Mouse (Mus musculus) kidney, postnatal 4 days (tissue): ENCODE results near the gene H2-Aa.
"Not testable (repeated sequence)": the region's sequence is repeated elsewhere in the genome, so short reads cannot be mapped to it uniquely, and the experiment has no call there.

ENCODE experiments used
- DNase-seq, 2 experiments: peaks; one replicate each; pipeline ENCODE4 v3.0.0; 2021; ENCODE audit warnings: mixed read lengths in 2 of 2

H2-Aa gene

GRCm38 (mm10) chr17:34287648-34288047, at the start of gene H2-Aa:
TSS of gene H2-Aa (minus strand) at chr17:34287823.
- peak; percentile 79 to 83 for DNase-seq

GRCm38 (mm10) chr17:34331200-34331599, 43.6 kb upstream of the H2-Aa start:
- DNase-seq = no peak

- no peak for DNase-seq
These were observed 42.2 kb upstream of the H2-Aa start for GRCm38 (mm10) chr17:34329807-34330206.

- no peak for DNase-seq
These were observed 38.8 kb upstream of the H2-Aa start for GRCm38 (mm10) chr17:34326373-34326772.

- peak; percentile 35 to 45 for DNase-seq
These were observed 37.8 kb upstream of the H2-Aa start, which contains the start of gene H2-Eb2 for GRCm38 (mm10) chr17:34325436-34325835. TSS of gene H2-Eb2 (plus strand) at chr17:34325665.

GRCm38 (mm10) chr17:34317275-34317674, 29.7 kb upstream of the H2-Aa start:
- DNase-seq = no peak

GRCm38 (mm10) chr17:34316697-34317096, 29.1 kb upstream of the H2-Aa start:
- no peak for DNase-seq

GRCm38 (mm10) chr17:34315512-34315911, 27.9 kb upstream of the H2-Aa start:
- DNase-seq = no peak

GRCm38 (mm10) chr17:34314286-34314685, 26.7 kb upstream of the H2-Aa start:
- DNase-seq = peak; percentile 39 to 45

- peak; percentile 91 for DNase-seq
These were observed 25.8 kb upstream of the H2-Aa start for GRCm38 (mm10) chr17:34313393-34313792.

- no peak for DNase-seq
These were observed 24.6 kb upstream of the H2-Aa start for GRCm38 (mm10) chr17:34312185-34312584.

GRCm38 (mm10) chr17:34310526-34310925, 22.9 kb upstream of the H2-Aa start:
- DNase-seq = not testable (repeated sequence)

GRCm38 (mm10) chr17:34309683-34310385, 22.2 kb upstream of the H2-Aa start:
- peak; percentile 82 to 90 for DNase-seq

- DNase-seq = peak in 1 of 2 experiments; percentile 21
These were observed 21.6 kb upstream of the H2-Aa start for GRCm38 (mm10) chr17:34309225-34309624.

GRCm38 (mm10) chr17:34308161-34308560, 20.5 kb upstream of the H2-Aa start:
- DNase-seq = no peak

- DNase-seq = no peak
These were observed 19.6 kb upstream of the H2-Aa start for GRCm38 (mm10) chr17:34307216-34307615.

- no peak for DNase-seq
These were observed 18.8 kb upstream of the H2-Aa start for GRCm38 (mm10) chr17:34306407-34306806.

GRCm38 (mm10) chr17:34305380-34306030, 17.9 kb upstream of the H2-Aa start, which contains the start of gene H2-Eb1:
TSS of gene H2-Eb1 (plus strand) at chr17:34305867.
- DNase-seq = peak; percentile 85 to 90

GRCm38 (mm10) chr17:34304751-34305150, 17.1 kb upstream of the H2-Aa start:
- DNase-seq = peak; percentile 54 to 72

GRCm38 (mm10) chr17:34303789-34304188, 16.2 kb upstream of the H2-Aa start:
- no peak for DNase-seq

- DNase-seq = no peak
These were observed 14.1 kb upstream of the H2-Aa start for GRCm38 (mm10) chr17:34301670-34302190.

GRCm38 (mm10) chr17:34300691-34301566, 13.3 kb upstream of the H2-Aa start:
- no peak for DNase-seq

GRCm38 (mm10) chr17:34300071-34300470, 12.4 kb upstream of the H2-Aa start:
- DNase-seq = no peak
